Mouse (Mus musculus) heart, postnatal 25 days (tissue): Measurements from ENCODE around the gene Fam19a1. TPM values are rescaled to one million over a fixed set of nuclear protein-coding genes. Genes with fewer than 3 reads are reported as not detected.

Source experiments
- DNase-seq: peaks from one replicate; pipeline ENCODE4 v3.0.0; 2022; ENCODE audit warnings: low spot score
- intact Hi-C: fragments of 180-260 bp; cut with DNase I; formaldehyde crosslinking; loops from one replicate; pipeline ENCODE4 v1.15.1; 2025
- total RNA-seq, 2 experiments: library from RNA; stranded (reverse); gene quantifications; 2 replicates each; pipeline ENCODE4 v1.2.3; 2021

The Fam19a1 gene
- total RNA-seq, 2 experiments from 2014 or later = 0.08 TPM; not detected in 1

GRCm38 (mm10) chr6:96631518-96631917 lies 518.6 kb downstream of the Fam19a1 start:
- DNase-seq = no peak
- intact Hi-C loops = no loop called here

- DNase-seq = no peak
- intact Hi-C loops = no loop called here
These were observed 519.3 kb downstream of the Fam19a1 start for GRCm38 (mm10) chr6:96632243-96632642.

GRCm38 (mm10) chr6:96635663-96636062 lies 522.7 kb downstream of the Fam19a1 start:
- DNase-seq = no peak
- intact Hi-C loops = no loop called here

GRCm38 (mm10) chr6:96648742-96649141 lies 535.8 kb downstream of the Fam19a1 start:
- intact Hi-C loops = no loop called here
- no peak for DNase-seq

GRCm38 (mm10) chr6:96649267-96649666 lies 536.3 kb downstream of the Fam19a1 start:
- no peak for DNase-seq
- intact Hi-C loops = no loop called here

GRCm38 (mm10) chr6:96666311-96666710 lies 553.4 kb downstream of the Fam19a1 start:
- intact Hi-C loops = no loop called here
- no peak for DNase-seq

GRCm38 (mm10) chr6:96677813-96678212 lies 564.9 kb downstream of the Fam19a1 start:
- no peak for DNase-seq
- intact Hi-C loops = no loop called here

Other genes with a start within 250 kb of the Fam19a1 start
- gene 1700123L14Rik, start 53.1 kb downstream of the Fam19a1 start, total RNA-seq = not detected